Mouse (Mus musculus) gastrocnemius, postnatal 4 days (tissue): ENCODE data around the gene Pgc. TPM values are rescaled to one million over a fixed set of nuclear protein-coding genes. Genes with fewer than 3 reads are reported as not detected.

Source experiments
- DNase-seq, 2 experiments: peaks; one replicate each; pipeline ENCODE4 v3.0.0; 2021 to 2022; ENCODE audit warnings: low spot score in 2 of 2, mixed read lengths in 2 of 2
- total RNA-seq, 2 experiments: library from RNA; stranded (reverse); gene quantifications; 2 replicates each; pipeline ENCODE4 v1.2.3; 2021

Gene Pgc
- total RNA-seq, 2 experiments from 2014 or later = not detected

GRCm38 (mm10) chr17:47780470-47780869 lies 53.8 kb downstream of the Pgc start:
- DNase-seq = no peak

- no peak for DNase-seq
Measured at GRCm38 (mm10) chr17:47782486-47782885, 55.8 kb downstream of the Pgc start.

GRCm38 (mm10) chr17:47783445-47784223 lies 57.0 kb downstream of the Pgc start:
- no peak for DNase-seq

Other genes starting within 250 kb of the Pgc start
- 10 to 100 TPM; 11.9 to 12.5 TPM for gene Taf8, start 224.6 kb upstream of the Pgc start, total RNA-seq
- gene Ccnd3, start 221.8 kb upstream of the Pgc start, total RNA-seq = 100 to 1,000 TPM; 270 to 304 TPM
- 10 to 100 TPM; 15.3 to 15.7 TPM for gene Bysl, start 115.3 kb upstream of the Pgc start, total RNA-seq
- gene Med20, start 115.3 kb upstream of the Pgc start, total RNA-seq = 10 to 100 TPM; 21.7 to 26.1 TPM
- 1 to 10 TPM; 2.6 to 4.0 TPM for gene Gm20517, start 115.3 kb upstream of the Pgc start, total RNA-seq
- 1 to 10 TPM; 8.1 to 9.5 TPM for gene Usp49, start 96.2 kb upstream of the Pgc start, total RNA-seq
- gene Tomm6, start 38.5 kb upstream of the Pgc start, total RNA-seq = 100 to 1,000 TPM; 161 TPM
- 1 to 10 TPM; 7.0 to 7.4 TPM for gene Frs3, start 37.8 kb upstream of the Pgc start, total RNA-seq
- gene Gm21981, start 32.4 kb upstream of the Pgc start, total RNA-seq = 1 to 10 TPM in 1 of 2 experiments, under 1 TPM in 1; 0.42 to 1.1 TPM
- 1 to 10 TPM; 1.6 to 3.9 TPM for gene Prickle4, start 32.1 kb upstream of the Pgc start, total RNA-seq
- gene Tfeb, start 10.2 kb downstream of the Pgc start, total RNA-seq = 10 to 100 TPM; 62.2 to 72.7 TPM
- gene Mdfi, start 107.8 kb downstream of the Pgc start, total RNA-seq = 10 to 100 TPM; 12.0 to 13.0 TPM
- 10 to 100 TPM; 18.9 to 22.3 TPM for gene Foxp4, start 197.8 kb downstream of the Pgc start, total RNA-seq